Mouse (Mus musculus) limb, embryonic 15.5 days (tissue): Measurements from ENCODE around the gene Gm1043. TPM values are rescaled to one million over a fixed set of nuclear protein-coding genes. Genes with fewer than 3 reads are reported as not detected.

Experiments
- ATAC-seq: fragments of 200-750 bp; cut with Nextera tagmentation; 2 replicates; pipeline ENCODE4 v1.8.0; 2017; ENCODE audit warnings: low read depth, moderate TSS enrichment; ENCODE audit not compliant: insufficient number of reproducible peaks, low FRiP score, low TSS enrichment
- H3K27ac ChIP-seq: fragments of 300-500 bp; sonication (generic); 2 replicates; pipeline ENCODE4 v1.5.1; 2015; ENCODE audit warnings: moderate library complexity, mild to moderate bottlenecking, inconsistent platforms
- H3K27me3 ChIP-seq: fragments of 300-500 bp; sonication (generic); 2 replicates; pipeline ENCODE4 v1.6.1; 2015; ENCODE audit warnings: inconsistent platforms
- H3K36me3 ChIP-seq: fragments of 300-500 bp; sonication (generic); 2 replicates; pipeline ENCODE4 v1.6.1; 2015; ENCODE audit warnings: inconsistent platforms
- H3K4me1 ChIP-seq: fragments of 300-500 bp; sonication (generic); 2 replicates; pipeline ENCODE4 v1.6.1; 2015; ENCODE audit warnings: inconsistent platforms
- H3K4me2 ChIP-seq: fragments of 300-500 bp; sonication (generic); 2 replicates; pipeline ENCODE4 v1.6.1; 2015; ENCODE audit warnings: mild to moderate bottlenecking, inconsistent platforms
- H3K4me3 ChIP-seq: fragments of 300-500 bp; sonication (generic); 2 replicates; pipeline ENCODE4 v1.5.1; 2015; ENCODE audit warnings: mild to moderate bottlenecking, inconsistent platforms
- H3K9ac ChIP-seq: fragments of 300-500 bp; sonication (generic); 2 replicates; pipeline ENCODE4 v1.6.1; 2015; ENCODE audit warnings: inconsistent platforms
- H3K9me3 ChIP-seq: fragments of 300-500 bp; sonication (generic); 2 replicates; pipeline ENCODE4 v1.6.1; 2016; ENCODE audit warnings: inconsistent platforms
- WGBS: fragments of 180-500 bp; shearing (Covaris S2); methylation state at CpG from one replicate; pipeline ENCODE4 v1.1.7; 2015; 5-methylcytosine and 5-hydroxymethylcytosine counted together
- polyA plus RNA-seq: library from polyadenylated mRNA; unstranded; fragments of >200 nt; fragmentation: Nextera tagmentation; extraction: Ambion mirVana; gene quantifications from 2 replicates; pipeline ENCODE4 v1.2.1, GENCODE M21; 2015

Gene Gm1043
- polyA plus RNA-seq, 1 experiment from 2014 or later = 0.12 TPM

DNA sequence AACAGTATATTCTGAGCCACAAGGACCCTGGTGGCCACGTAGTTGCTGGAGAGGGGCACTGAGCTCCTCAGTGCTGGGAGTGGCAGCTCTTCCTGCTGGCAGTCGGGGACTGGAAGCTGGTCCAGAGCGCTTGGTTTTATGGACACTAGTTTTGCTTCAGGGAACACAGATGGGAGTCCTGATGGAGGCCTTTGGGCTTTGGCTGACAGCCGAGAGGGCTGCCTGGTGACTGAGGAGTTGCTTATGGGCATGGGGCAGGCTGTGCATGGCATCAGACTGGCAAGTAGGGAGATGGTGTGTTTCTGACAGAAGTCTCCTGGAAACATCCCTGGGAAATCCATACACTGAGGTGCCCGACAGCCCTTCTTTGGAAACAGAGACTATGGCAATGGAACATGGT, 105.2 kb downstream of the Gm1043 start:
- H3K4me1 ChIP-seq = no peaks in the 10 kb centered on the region
- no peaks in the 10 kb centered on the region for H3K36me3 ChIP-seq
- H3K4me3 ChIP-seq = no peak overlapping the region
- H3K9ac ChIP-seq = no peak overlapping the region
- no peak overlapping the region for H3K4me2 ChIP-seq
- 78% methylated on average over 5 of the region's 5 CpGs for WGBS
- H3K9me3 ChIP-seq = no peaks in the 10 kb centered on the region
- H3K27ac ChIP-seq = no peak overlapping the region
- peaks cover 4% of the 10 kb centered on the region; the same call in 1 of the 2 replicates for H3K27me3 ChIP-seq
- ATAC-seq = no peak

DNA sequence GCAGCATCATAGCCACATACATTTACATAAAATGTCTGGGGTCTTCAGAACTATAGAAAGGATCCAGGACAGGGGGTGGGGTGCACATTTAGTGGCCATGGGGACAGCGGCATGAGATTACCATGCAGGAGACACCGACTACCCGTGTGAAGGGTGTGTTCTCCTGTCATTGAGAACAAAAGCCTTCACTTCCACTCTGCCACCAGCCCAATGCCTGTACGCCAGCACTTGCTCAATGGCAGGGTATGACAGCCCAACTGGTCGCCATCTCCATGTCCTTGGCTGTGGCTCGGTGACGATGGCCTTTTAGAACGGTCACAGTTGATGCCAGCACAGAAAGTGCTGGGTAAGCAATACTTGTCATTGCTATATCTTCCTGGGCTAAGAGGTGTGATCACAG, 111.0 kb downstream of the Gm1043 start:
- Histone ChIP-seq H3K9me3 (no peaks in the 10 kb centered on the region), H3K27ac (no peak overlapping the region), H3K4me1 (peaks cover 28% of the 10 kb centered on the region), H3K27me3 (peaks cover 6% of the 10 kb centered on the region; the same call in 1 of the 2 replicates), H3K4me3 (no peak overlapping the region), H3K36me3 (no peaks in the 10 kb centered on the region), H3K4me2 (no peak overlapping the region), H3K9ac (no peak overlapping the region)
- no peak for ATAC-seq
- WGBS = 85% methylated on average over 8 of the region's 8 CpGs

DNA sequence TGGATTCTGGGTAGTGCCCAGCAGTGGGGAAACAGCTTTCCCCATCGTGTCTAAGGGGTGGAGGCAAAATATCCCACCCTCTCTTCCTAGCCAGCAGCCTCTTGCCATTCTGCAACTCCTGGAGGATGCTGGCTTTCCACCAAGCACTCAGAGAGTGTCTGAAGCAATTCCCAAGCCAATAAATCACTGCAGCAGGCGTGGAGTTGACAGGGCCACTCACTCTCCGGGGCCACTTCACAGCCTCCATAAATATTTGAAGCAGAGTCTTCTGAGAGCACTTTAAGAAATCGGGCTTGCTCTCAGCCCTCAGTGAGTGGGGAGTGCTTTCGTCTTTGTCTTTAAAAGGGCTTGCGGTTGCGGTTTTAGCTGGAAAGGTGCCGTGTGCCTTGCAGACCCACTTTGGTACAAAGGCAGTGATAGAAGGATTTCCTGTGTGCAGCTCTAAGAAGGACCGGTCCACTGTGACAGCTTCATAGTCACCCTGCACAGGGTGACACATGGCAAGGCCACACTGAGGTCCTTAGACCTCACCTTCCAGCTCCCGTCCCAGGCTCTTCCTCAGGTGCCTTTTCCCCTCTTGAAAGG, 111.6 kb downstream of the Gm1043 start:
- no peaks in the 10 kb centered on the region for H3K9me3 ChIP-seq
- ATAC-seq = no peak
- no peak overlapping the region for H3K27ac ChIP-seq
- H3K4me1 ChIP-seq = peaks cover 28% of the 10 kb centered on the region
- no peak overlapping the region for H3K4me2 ChIP-seq
- 19% methylated on average over 10 of the region's 10 CpGs for WGBS
- peaks cover 6% of the 10 kb centered on the region; the same call in 1 of the 2 replicates for H3K27me3 ChIP-seq
- no peak overlapping the region for H3K9ac ChIP-seq
- H3K36me3 ChIP-seq = no peaks in the 10 kb centered on the region
- no peak overlapping the region for H3K4me3 ChIP-seq

DNA sequence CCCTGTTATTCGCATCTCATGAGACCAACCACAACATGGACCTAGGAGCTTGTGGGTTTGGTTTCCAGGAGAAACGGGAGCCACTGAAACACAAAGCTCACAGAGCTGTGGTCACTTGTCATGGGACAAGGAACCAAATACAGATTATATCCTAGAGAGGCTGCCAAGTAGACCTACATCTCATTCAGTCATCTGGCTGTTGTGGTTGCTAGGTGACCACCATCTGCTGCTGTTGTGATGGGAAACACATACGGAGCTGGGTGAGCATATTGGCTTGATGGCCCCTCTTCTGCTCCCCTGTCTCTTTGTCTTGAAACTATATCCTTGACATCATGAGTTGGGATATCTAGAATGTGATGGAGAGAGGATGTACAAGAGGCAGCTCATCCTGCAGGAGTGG, 112.3 kb downstream of the Gm1043 start:
- H3K9ac ChIP-seq = no peak overlapping the region
- H3K27me3 ChIP-seq = peaks cover 6% of the 10 kb centered on the region; the same call in 1 of the 2 replicates
- ATAC-seq = no peak
- H3K4me2 ChIP-seq = no peak overlapping the region
- 0 out of 2 replicates have a peak overlapping the region, but pooled peaks have one; percentile 24 for H3K27ac ChIP-seq
- no peaks in the 10 kb centered on the region for H3K36me3 ChIP-seq
- no peaks in the 10 kb centered on the region for H3K9me3 ChIP-seq
- no peak overlapping the region for H3K4me3 ChIP-seq
- WGBS = 59% methylated on average over 3 of the region's 3 CpGs
- peaks cover 28% of the 10 kb centered on the region for H3K4me1 ChIP-seq

DNA sequence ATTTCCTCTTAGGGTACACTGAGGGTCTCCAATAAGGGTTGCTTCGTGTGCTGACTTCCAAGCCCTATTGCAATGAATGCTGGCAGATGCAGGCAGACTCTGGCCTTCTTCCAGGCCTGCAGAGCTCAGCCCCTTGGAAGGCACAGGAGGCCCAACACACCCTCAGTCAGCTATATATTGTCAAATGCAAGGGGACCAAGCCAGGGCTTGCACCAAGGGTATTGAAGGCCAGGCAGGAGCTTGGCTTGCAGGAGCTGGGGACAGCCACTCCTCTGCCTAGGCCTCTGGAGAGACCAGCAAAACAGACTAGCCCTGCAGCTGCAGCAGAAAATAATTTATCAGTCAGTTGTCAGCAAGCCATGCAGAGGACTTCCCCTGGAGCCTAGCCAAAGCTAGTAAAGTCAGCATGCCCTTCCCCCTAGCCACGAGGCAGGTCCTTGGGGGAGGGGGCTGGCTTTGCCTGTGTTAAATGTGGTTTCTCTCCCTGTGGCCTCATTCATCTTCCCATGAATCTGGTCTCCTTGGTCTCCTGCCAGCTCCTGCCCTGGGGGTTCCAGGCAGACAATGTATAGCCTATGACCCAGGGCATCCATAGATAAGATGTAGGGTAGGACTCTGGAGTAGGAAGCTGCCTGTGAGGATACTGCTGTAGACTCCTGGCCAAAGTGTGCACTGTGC, 113.0 kb downstream of the Gm1043 start:
- H3K36me3 ChIP-seq = no peaks in the 10 kb centered on the region
- 0 out of 2 replicates have a peak overlapping the region, but pooled peaks have one; percentile 24 for H3K27ac ChIP-seq
- H3K4me2 ChIP-seq = no peak overlapping the region
- H3K27me3 ChIP-seq = peaks cover 6% of the 10 kb centered on the region; the same call in 1 of the 2 replicates
- no peak overlapping the region for H3K9ac ChIP-seq
- whole genome bisulfite sequencing = 9% methylated on average over 2 of the region's 2 CpGs
- no peak overlapping the region for H3K4me3 ChIP-seq
- H3K4me1 ChIP-seq = peaks cover 28% of the 10 kb centered on the region
- ATAC-seq = no peak
- H3K9me3 ChIP-seq = no peaks in the 10 kb centered on the region

DNA sequence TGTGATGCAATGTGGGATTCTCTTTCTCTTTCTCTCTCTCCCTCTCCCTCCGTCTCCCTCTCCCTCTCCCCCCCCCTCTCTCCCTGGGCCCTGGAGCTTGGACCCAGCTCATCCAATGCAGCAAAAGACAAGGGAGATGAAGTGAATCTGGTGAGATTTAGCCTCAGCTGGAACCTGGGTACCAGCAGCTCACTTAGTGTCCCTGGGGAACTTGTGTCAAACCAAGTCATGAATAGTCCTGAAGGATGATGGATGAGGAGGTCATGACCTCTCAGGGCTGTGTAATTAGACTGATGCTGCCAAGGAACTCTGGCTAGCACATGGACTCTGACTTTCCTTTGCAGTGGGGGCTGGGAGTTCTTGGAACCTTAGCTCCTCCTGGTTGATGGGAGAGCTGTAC, 117.1 kb downstream of the Gm1043 start:
- H3K9ac ChIP-seq = no peak overlapping the region
- H3K4me2 ChIP-seq = no peak overlapping the region
- no peak for ATAC-seq
- H3K4me1 ChIP-seq = peaks cover 17% of the 10 kb centered on the region
- no peak overlapping the region for H3K27ac ChIP-seq
- H3K4me3 ChIP-seq = no peak overlapping the region
- 0% methylated on average over 1 of the region's 1 CpGs for WGBS
- H3K36me3 ChIP-seq = no peaks in the 10 kb centered on the region
- H3K27me3 ChIP-seq = no peaks in the 10 kb centered on the region
- no peaks in the 10 kb centered on the region for H3K9me3 ChIP-seq

DNA sequence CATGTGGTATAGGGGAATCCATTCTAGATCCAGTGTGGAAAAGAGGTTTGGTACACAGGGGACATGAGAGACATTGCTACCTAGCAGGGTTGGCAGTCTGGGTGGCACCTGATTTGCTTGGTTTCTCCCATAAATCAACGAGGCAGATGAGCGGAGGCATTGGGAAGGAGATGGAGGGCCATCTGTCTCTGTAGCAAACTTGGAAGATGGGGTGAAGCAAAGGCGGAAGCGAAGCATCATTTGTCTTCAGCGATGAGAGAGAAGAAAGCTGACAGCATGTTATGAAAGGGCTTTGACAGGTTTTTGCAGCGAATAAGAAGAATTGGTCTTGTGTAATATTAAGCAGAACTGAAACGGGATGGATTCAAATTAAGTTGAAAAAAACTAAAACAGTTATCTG, 119.7 kb downstream of the Gm1043 start:
- Histone ChIP-seq H3K27ac (no peak overlapping the region), H3K4me2 (no peak overlapping the region), H3K4me1 (no peaks in the 10 kb centered on the region), H3K27me3 (no peaks in the 10 kb centered on the region), H3K4me3 (no peak overlapping the region), H3K9ac (no peak overlapping the region), H3K36me3 (no peaks in the 10 kb centered on the region), H3K9me3 (no peaks in the 10 kb centered on the region)
- no peak for ATAC-seq
- 82% methylated on average over 7 of the region's 7 CpGs for WGBS

DNA sequence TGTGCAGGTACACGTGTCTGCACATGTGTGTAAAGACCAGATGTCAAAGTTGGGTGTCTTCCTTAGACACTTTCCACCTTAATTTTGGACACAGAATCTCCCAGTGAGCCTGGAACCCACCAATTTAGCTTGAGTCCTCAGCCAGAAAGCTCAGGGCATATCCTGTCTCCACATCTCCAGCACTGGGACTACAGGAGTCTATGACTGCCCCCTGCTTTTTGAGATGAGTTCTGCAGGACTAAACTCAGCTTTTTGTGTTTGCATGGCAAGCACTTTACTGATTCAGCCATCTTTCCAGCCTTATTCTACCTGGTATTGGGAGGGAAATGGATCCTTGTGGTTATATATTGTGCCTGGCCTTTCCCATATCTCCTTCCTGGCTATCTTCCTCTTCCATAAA, 120.2 kb downstream of the Gm1043 start:
- Histone ChIP-seq H3K27me3 (no peaks in the 10 kb centered on the region), H3K27ac (no peak overlapping the region), H3K9ac (no peak overlapping the region), H3K4me2 (no peak overlapping the region), H3K4me1 (no peaks in the 10 kb centered on the region), H3K9me3 (no peaks in the 10 kb centered on the region), H3K36me3 (no peaks in the 10 kb centered on the region), H3K4me3 (no peak overlapping the region)
- ATAC-seq = no peak
- WGBS = 69% methylated on average over 1 of the region's 1 CpGs

DNA sequence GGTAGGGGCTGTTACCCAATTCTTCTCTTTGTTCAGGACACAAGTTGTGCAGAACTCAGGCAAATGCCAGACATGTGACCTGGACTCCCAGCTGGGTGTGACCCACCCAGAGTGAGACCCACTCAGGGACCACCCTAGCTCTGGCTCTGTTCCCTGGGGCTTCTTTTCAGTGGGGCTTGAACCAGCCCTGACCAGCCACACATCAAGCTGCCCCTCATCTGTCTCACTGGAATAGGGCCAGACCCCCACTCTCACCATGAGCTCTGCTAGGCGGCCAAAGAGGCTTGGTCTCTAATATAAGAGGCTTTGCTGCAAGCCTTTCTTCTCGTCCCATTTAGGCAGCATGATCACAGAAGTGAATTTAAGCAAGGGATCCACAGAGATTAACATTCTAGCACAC, 121.2 kb downstream of the Gm1043 start:
- no peak overlapping the region for H3K9ac ChIP-seq
- no peak overlapping the region for H3K4me3 ChIP-seq
- no peak overlapping the region for H3K4me2 ChIP-seq
- H3K36me3 ChIP-seq = no peaks in the 10 kb centered on the region
- WGBS = 55% methylated on average over 2 of the region's 2 CpGs
- H3K9me3 ChIP-seq = no peaks in the 10 kb centered on the region
- H3K27me3 ChIP-seq = no peaks in the 10 kb centered on the region
- H3K4me1 ChIP-seq = no peaks in the 10 kb centered on the region
- ATAC-seq = no peak
- no peak overlapping the region for H3K27ac ChIP-seq

DNA sequence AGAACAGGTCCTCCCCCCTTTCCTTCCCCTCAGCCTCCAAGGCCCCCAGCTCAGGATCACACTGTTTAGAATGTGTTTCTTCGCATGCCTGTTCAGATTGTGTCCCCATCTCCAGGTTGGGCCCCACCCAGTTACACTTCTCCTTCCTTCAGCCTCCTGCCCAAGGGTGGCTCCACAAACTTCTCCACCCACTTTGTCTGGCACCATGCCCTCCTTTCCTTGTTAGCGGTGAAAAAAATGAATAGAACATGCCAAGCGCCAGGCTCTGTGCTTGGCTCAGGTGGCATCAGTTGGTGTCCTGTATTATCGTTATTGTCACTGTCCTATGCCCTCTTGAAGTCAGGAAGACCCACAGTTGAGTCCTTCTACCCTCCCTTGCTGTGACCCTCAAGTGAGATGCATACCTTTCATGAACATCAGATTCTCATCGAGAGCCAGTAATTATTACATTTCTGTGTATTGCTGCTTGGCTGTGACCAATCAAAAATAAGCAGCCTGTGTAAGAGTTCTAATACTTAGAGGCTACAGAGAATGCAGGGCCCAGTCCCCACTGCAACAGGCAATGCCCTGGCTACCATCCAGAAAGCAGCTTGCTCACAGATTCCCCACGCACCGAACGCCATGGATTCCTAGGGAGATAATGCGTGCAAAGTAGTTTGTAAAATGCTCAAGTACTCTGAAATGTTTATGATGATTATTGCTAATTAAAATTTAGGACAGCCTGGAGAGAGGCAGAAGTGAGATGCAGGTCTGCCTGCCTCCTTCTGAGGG, 128.0 kb downstream of the Gm1043 start:
- no peaks in the 10 kb centered on the region for H3K27me3 ChIP-seq
- H3K4me1 ChIP-seq = no peaks in the 10 kb centered on the region
- H3K36me3 ChIP-seq = no peaks in the 10 kb centered on the region
- H3K4me3 ChIP-seq = no peak overlapping the region
- H3K9me3 ChIP-seq = no peaks in the 10 kb centered on the region
- no peak overlapping the region for H3K4me2 ChIP-seq
- ATAC-seq = no peak
- no peak overlapping the region for H3K27ac ChIP-seq
- H3K9ac ChIP-seq = no peak overlapping the region
- WGBS = 77% methylated on average over 9 of the region's 9 CpGs

DNA sequence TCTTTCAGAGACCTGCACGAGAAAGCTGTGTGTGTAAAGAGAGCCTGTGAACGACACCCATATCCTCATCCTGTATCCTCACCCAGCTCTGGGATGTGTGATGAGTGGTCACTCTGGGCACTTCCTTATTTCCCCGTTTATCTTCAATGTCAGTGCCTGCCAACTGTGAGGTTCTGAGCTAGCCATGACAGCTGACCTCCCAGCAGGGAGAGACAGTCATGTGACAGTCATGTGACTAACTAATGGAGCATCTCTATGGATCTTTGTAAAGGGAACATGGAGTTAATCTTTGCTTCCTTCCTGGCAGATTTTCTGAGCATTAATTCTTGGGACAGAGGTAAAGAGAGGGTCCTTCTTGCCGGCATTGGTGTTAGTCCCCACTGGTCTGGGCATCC, 128.5 kb downstream of the Gm1043 start:
- Histone ChIP-seq H3K4me2 (no peak overlapping the region), H3K4me3 (no peak overlapping the region), H3K9ac (no peak overlapping the region), H3K9me3 (no peaks in the 10 kb centered on the region), H3K36me3 (no peaks in the 10 kb centered on the region), H3K27me3 (no peaks in the 10 kb centered on the region), H3K27ac (no peak overlapping the region), H3K4me1 (no peaks in the 10 kb centered on the region)
- ATAC-seq = no peak
- WGBS = 67% methylated on average over 4 of the region's 4 CpGs

DNA sequence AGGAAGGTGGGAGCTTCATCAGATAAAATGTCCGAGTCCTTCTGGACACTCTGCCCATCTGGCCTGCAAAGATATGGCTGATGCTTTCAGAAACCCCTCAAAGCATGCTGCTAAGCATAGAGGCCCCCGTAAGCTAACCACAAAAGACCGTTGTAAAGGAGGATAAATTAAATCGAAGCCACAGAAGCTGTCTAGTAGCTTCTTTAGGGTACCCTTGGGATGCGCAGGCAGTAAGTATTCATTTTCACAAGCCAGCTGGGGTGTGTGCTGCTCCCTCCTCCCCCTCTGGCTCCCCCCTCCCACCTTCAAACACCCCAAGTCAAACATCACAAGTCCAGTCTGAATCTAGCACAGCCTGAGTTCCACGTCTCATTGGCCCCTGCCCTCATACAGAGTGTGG, 129.4 kb downstream of the Gm1043 start:
- H3K9me3 ChIP-seq = no peaks in the 10 kb centered on the region
- no peak for ATAC-seq
- WGBS = 69% methylated on average over 6 of the region's 6 CpGs

More for the DNA sequence above, 129.4 kb downstream of the Gm1043 start:
- Histone ChIP-seq H3K36me3 (no peaks in the 10 kb centered on the region), H3K27ac (no peak overlapping the region), H3K4me1 (no peaks in the 10 kb centered on the region), H3K4me2 (no peak overlapping the region), H3K9ac (no peak overlapping the region), H3K4me3 (no peak overlapping the region), H3K27me3 (no peaks in the 10 kb centered on the region)
